Mouse (Mus musculus): ENCODE data around the gene Pank3. TPM values are rescaled to one million over a fixed set of nuclear protein-coding genes. Genes with fewer than 3 reads are reported as not detected.

Pank3 gene
- total and polyA plus RNA-seq, 3 experiments = 12.0 to 20.7 (median 19.6) TPM

DNA sequence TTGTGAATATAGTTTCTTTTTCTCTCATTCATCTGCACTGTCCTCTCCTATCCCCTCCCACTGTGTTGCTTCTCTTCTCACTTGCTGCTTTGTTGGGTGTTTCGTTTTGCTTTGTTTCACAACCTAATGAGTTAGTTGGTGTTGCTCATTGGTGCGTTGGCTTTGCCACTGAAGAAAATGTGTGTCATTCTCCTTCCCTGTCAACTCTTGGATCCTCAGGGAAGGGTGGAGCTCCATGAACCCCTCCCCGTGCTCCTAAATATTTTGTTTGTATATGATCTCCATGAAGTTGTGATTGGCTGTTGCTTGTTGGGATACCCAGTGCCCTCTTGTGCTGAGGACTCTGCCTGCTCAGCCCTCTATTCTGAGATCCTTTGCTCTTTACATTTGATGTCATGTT, 11.1 kb downstream of the Pank3 start:
- no peak for TF ChIP-seq ZNF384 (IDR thresholded peaks at IDR 0.05; ENCODE audit: low read depth, low read length)
- no peak for TF ChIP-seq USF2 (IDR thresholded peaks at IDR 0.05; ENCODE audit: borderline replicate concordance in 1 of 2, insufficient read depth in 1 of 2, low read depth in 1 of 2, low read length in 2 of 2)
- no peak for TF ChIP-seq NELFE (IDR thresholded peaks at IDR 0.05; ENCODE audit: low read depth, low read length)
- no peak for TF ChIP-seq MXI1 (IDR thresholded peaks at IDR 0.05; ENCODE audit: low read depth, low read length)
- no peak for TF ChIP-seq MYB (IDR thresholded peaks at IDR 0.05; ENCODE audit: low read depth, low read length)
- TF ChIP-seq POLR2AphosphoS2 (IDR thresholded peaks at IDR 0.05; ENCODE audit: low read length) = no peak
- no peak for TF ChIP-seq E2F4 (IDR thresholded peaks at IDR 0.05; ENCODE audit: borderline replicate concordance, low read depth, low read length)
- TF ChIP-seq CTCF (IDR thresholded peaks at IDR 0.05 in 2 of 3, conservative IDR thresholded peaks at IDR 0.05 in 1 of 3; ENCODE audit: control insufficient read depth in 1 of 3, insufficient read depth in 1 of 3, low read depth in 2 of 3, low read length in 3 of 3, poor library complexity in 1 of 3, severe bottlenecking in 1 of 3) = no peak
- no peak for TF ChIP-seq RCOR1 (IDR thresholded peaks at IDR 0.05; ENCODE audit: low read depth, low read length)
- no peak for TF ChIP-seq RAD21 (IDR thresholded peaks at IDR 0.05; ENCODE audit: low read depth, low read length)
- TF ChIP-seq TBP (IDR thresholded peaks at IDR 0.05; ENCODE audit: low read depth, low read length) = no peak
- no peak for TF ChIP-seq EP300 (IDR thresholded peaks at IDR 0.05; ENCODE audit: low read depth in 1 of 2, low read length in 2 of 2)
- no peak for TF ChIP-seq MAZ (IDR thresholded peaks at IDR 0.05; ENCODE audit: low read depth, low read length)
- Histone ChIP-seq H3K27me3 (ENCODE audit: control insufficient read depth in 1 of 2, insufficient read depth in 2 of 2, low read length in 2 of 2) (no peaks in the 10 kb centered on the region), H3K9ac (ENCODE audit: control insufficient read depth, low read depth, low read length, poor library complexity, severe bottlenecking) (no peak overlapping the region), H3K4me3 (ENCODE audit: control insufficient read depth in 1 of 2, insufficient read depth in 1 of 2, low read depth in 2 of 2, low read length in 2 of 2) (no peak overlapping the region), H3K4me1 (ENCODE audit: control insufficient read depth in 1 of 2, insufficient read depth in 2 of 2, low read length in 2 of 2) (no peaks in the 10 kb centered on the region), H3K79me2 (ENCODE audit: control insufficient read depth, insufficient read depth, low read length, poor library complexity) (peaks cover 7% of the 10 kb centered on the region), H3K9me3 (replicated peaks; ENCODE audit: insufficient read depth, low read length) (no peaks in the 10 kb centered on the region), H3K36me3 (ENCODE audit: control insufficient read depth in 1 of 2, insufficient read depth in 2 of 2, low read length in 2 of 2) (peaks cover 9 to 64% of the 10 kb centered on the region in 2 experiments), H3K27ac (ENCODE audit: control insufficient read depth, low read depth, low read length) (no peak overlapping the region)
- no peak for DNase-seq (ENCODE audit: low read depth, low spot score)

DNA sequence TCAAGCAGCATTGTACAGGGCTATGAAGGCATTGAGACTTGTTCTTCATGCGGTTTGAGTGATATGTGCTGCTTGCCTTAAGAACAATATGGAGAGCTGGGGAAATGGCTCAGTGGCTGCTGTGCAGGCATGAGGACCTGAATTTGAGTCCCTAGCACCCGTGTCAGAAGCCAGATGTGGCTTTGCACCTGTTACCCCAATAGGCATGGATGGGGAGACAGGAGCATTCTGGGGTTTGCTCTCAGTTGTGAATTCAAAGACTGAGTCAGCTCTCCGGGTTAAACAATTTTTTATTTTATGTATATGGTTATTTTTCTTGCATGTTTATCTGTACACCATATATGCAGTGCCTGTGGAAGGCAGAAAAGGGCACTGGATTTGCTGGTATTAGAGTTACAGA, 13.2 kb downstream of the Pank3 start:
- TF ChIP-seq MAX (IDR thresholded peaks at IDR 0.05; ENCODE audit: low read length) (no peak), MAZ (IDR thresholded peaks at IDR 0.05; ENCODE audit: low read depth, low read length) (no peak), KAT2A (conservative IDR thresholded peaks at IDR 0.05; ENCODE audit: low read depth, low read length) (no peak), NELFE (IDR thresholded peaks at IDR 0.05; ENCODE audit: low read depth, low read length) (no peak), UBTF (IDR thresholded peaks at IDR 0.05; ENCODE audit: borderline replicate concordance, insufficient read depth, low read depth, low read length) (no peak), JUND (IDR thresholded peaks at IDR 0.05; ENCODE audit: low read depth, low read length) (no peak), HCFC1 (IDR thresholded peaks at IDR 0.05; ENCODE audit: low read depth, low read length) (no peak), ZMIZ1 (IDR thresholded peaks at IDR 0.05; ENCODE audit: low read depth, low read length) (no peak), POLR2A (IDR thresholded peaks at IDR 0.05; ENCODE audit: control insufficient read depth in 1 of 2, insufficient read depth in 1 of 2, low read depth in 1 of 2, low read length in 2 of 2, poor library complexity in 1 of 2) (no peak), MXI1 (IDR thresholded peaks at IDR 0.05; ENCODE audit: low read depth, low read length) (no peak), CHD2 (IDR thresholded peaks at IDR 0.05; ENCODE audit: low read length) (no peak), TBP (IDR thresholded peaks at IDR 0.05; ENCODE audit: low read depth, low read length) (no peak), CTCF (IDR thresholded peaks at IDR 0.05 in 2 of 3, conservative IDR thresholded peaks at IDR 0.05 in 1 of 3; ENCODE audit: control insufficient read depth in 1 of 3, insufficient read depth in 1 of 3, low read depth in 2 of 3, low read length in 3 of 3, poor library complexity in 1 of 3, severe bottlenecking in 1 of 3) (no peak), TAL1 (IDR thresholded peaks at IDR 0.05; ENCODE audit: low read length) (no peak), MYC (IDR thresholded peaks at IDR 0.05; ENCODE audit: low read depth, low read length) (no peak), BHLHE40 (IDR thresholded peaks at IDR 0.05; ENCODE audit: borderline replicate concordance, low read depth, low read length) (no peak)
- no peak overlapping the region for H3K27ac ChIP-seq (ENCODE audit: control insufficient read depth, low read depth, low read length)
- no peaks in the 10 kb centered on the region for H3K27me3 ChIP-seq (ENCODE audit: control insufficient read depth in 1 of 2, insufficient read depth in 2 of 2, low read length in 2 of 2)
- no peaks in the 10 kb centered on the region for H3K79me2 ChIP-seq (ENCODE audit: control insufficient read depth, insufficient read depth, low read length, poor library complexity)
- H3K9ac ChIP-seq (ENCODE audit: control insufficient read depth, low read depth, low read length, poor library complexity, severe bottlenecking) = no peak overlapping the region
- H3K4me1 ChIP-seq (ENCODE audit: control insufficient read depth in 1 of 2, insufficient read depth in 2 of 2, low read length in 2 of 2) = no peaks in the 10 kb centered on the region
- no peak for DNase-seq (ENCODE audit: low read depth, low spot score)
- no peaks in the 10 kb centered on the region for H3K9me3 ChIP-seq (replicated peaks; ENCODE audit: insufficient read depth, low read length)
- H3K4me3 ChIP-seq (ENCODE audit: control insufficient read depth in 1 of 2, insufficient read depth in 1 of 2, low read depth in 2 of 2, low read length in 2 of 2) = no peak overlapping the region
- H3K36me3 ChIP-seq (ENCODE audit: control insufficient read depth in 1 of 2, insufficient read depth in 2 of 2, low read length in 2 of 2) = peaks cover 0 to 60% of the 10 kb centered on the region in 2 experiments
